Mouse (Mus musculus) stomach, embryonic 14.5 days (tissue): Measurements from ENCODE around the gene Fhad1. TPM values are rescaled to one million over a fixed set of nuclear protein-coding genes. Genes with fewer than 3 reads are reported as not detected.
A peak's percentile ranks its signal among the peaks of the same experiment; 100 is the strongest.

Experiments
- ATAC-seq: fragments of 200-750 bp; cut with Nextera tagmentation; 2 replicates; pipeline ENCODE4 v1.8.0; 2017; ENCODE audit warnings: low read depth, moderate TSS enrichment; ENCODE audit not compliant: insufficient number of reproducible peaks, insufficient read depth, low FRiP score
- H3K27ac ChIP-seq: fragments of 300-500 bp; sonication (generic); 2 replicates; pipeline ENCODE4 v1.5.1; 2014; ENCODE audit warnings: mild to moderate bottlenecking, low read length, moderate library complexity, mixed read lengths
- H3K27me3 ChIP-seq: fragments of 300-500 bp; sonication (generic); 2 replicates; pipeline ENCODE4 v1.6.1; 2014; ENCODE audit warnings: low read length, control low read depth, mixed read lengths; ENCODE audit not compliant: control insufficient read depth, insufficient read depth
- H3K36me3 ChIP-seq: fragments of 300-500 bp; sonication (generic); 2 replicates; pipeline ENCODE4 v1.6.1; 2014; ENCODE audit warnings: mild to moderate bottlenecking, control low read depth, low read length, moderate library complexity, mixed read lengths; ENCODE audit not compliant: control insufficient read depth, insufficient read depth
- H3K4me1 ChIP-seq: fragments of 300-500 bp; sonication (generic); 2 replicates; pipeline ENCODE4 v1.6.1; 2014; ENCODE audit warnings: low read length, control low read depth, mixed read lengths; ENCODE audit not compliant: control insufficient read depth, insufficient read depth
- H3K4me2 ChIP-seq: fragments of 300-500 bp; sonication (generic); replicated peaks from 2 replicates; pipeline ENCODE4 v1.6.1; 2014; ENCODE audit warnings: low read depth, low read length, control low read depth
- H3K4me3 ChIP-seq: fragments of 300-500 bp; sonication (generic); 2 replicates; pipeline ENCODE4 v1.5.1; 2014; ENCODE audit warnings: low read depth, low read length, control low read depth
- H3K9ac ChIP-seq: fragments of 300-500 bp; sonication (generic); replicated peaks from 2 replicates; pipeline ENCODE4 v1.6.1; 2014; ENCODE audit warnings: low read depth, mild to moderate bottlenecking, control low read depth, low read length, moderate library complexity, mixed read lengths
- H3K9me3 ChIP-seq: fragments of 300-500 bp; sonication (generic); 2 replicates; pipeline ENCODE4 v1.6.1; 2016; ENCODE audit warnings: low read depth, low read length, control low read depth; ENCODE audit not compliant: control insufficient read depth
- WGBS: fragments of 180-500 bp; shearing (Covaris S2); extraction: QIAGEN DNeasy Blood & Tissue Kit; methylation state at CpG from one replicate; pipeline ENCODE4 v1.1.7; 2014; 5-methylcytosine and 5-hydroxymethylcytosine counted together
- polyA plus RNA-seq: library from polyadenylated mRNA; unstranded; fragments of >200 nt; fragmentation: Nextera tagmentation; extraction: Ambion mirVana; gene quantifications from 2 replicates; pipeline ENCODE4 v1.2.1, GENCODE M21; 2014

The Fhad1 gene
- polyA plus RNA-seq, 1 experiment from 2014 or later, result 0.78 TPM

DNA sequence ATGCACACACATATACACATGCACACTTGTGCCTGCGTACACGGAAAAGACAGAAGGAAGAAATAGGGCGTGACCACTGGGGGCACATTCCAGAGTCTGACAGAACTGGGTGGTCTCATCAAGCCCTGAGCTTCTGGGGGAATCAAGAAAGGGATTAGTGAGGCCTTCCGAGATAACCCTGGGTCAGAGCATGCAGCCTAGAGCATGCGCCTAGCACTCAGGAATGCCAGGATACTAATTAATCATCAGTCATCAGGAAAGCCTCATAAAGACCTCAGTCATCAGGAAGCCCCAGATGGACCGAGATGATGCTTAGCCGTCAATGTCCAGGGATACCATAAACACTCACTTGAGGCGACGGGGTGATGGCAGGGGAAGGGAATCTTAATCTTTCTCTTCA lies 135.0 kb downstream of the Fhad1 start:
- Histone ChIP-seq H3K36me3 (no peaks in the 10 kb centered on the region), H3K27me3 (no peaks in the 10 kb centered on the region), H3K4me2 (no peak overlapping the region), H3K4me1 (peaks cover 16% of the 10 kb centered on the region), H3K4me3 (no peak overlapping the region), H3K9me3 (no peaks in the 10 kb centered on the region), H3K27ac (no peak overlapping the region), H3K9ac (no peak overlapping the region)
- ATAC-seq, result no peak
- WGBS, result 23% methylated on average over 9 of the region's 9 CpGs

DNA sequence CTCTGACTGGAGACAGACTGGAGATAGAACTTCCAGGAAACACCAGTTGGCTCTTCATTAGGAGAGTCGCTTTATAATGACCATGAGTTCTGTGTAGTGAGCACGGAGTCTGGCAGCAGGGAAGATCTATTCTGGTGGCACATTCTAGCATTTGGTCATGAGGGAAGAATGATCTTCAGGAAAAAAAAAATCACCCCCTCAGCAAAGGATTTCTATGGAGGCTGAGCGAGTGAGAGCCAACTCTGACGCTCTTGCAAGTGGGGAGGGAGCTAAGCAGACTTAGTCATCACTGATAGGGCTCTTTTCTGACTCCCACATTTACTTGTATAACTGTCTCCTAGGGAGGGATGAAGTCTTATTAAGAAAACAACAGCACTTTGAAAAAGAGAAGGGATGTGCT lies 135.8 kb downstream of the Fhad1 start:
- H3K27ac ChIP-seq, result no peak overlapping the region
- H3K9ac ChIP-seq, result no peak overlapping the region
- no peaks in the 10 kb centered on the region for H3K27me3 ChIP-seq
- peaks cover 16% of the 10 kb centered on the region for H3K4me1 ChIP-seq
- ATAC-seq, result no peak
- no peaks in the 10 kb centered on the region for H3K9me3 ChIP-seq
- H3K4me3 ChIP-seq, result no peak overlapping the region
- WGBS, result 60% methylated on average over 4 of the region's 4 CpGs
- H3K4me2 ChIP-seq, result no peak overlapping the region
- no peaks in the 10 kb centered on the region for H3K36me3 ChIP-seq

DNA sequence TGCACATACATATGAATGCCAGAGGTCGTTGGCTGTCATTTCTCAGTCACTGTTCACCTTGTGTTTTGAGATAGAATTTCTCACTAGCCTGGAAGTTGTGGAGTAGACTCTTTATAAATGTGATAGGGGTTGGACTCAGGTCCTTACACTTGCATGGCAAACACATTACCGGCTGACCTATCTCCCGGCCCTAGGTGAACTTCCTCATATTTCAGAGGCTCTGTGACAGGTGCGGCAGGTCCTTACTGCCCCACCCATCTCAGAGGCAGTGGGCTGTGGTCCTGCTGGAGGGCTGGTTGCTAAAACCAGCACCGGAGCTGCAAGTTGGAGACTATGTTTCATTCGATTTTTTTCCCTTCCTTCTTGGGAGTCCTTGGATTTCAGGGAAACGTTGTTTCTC lies 136.3 kb downstream of the Fhad1 start:
- 28% methylated on average over 7 of the region's 7 CpGs for WGBS
- peaks cover 18% of the 10 kb centered on the region for H3K4me1 ChIP-seq
- no peak overlapping the region for H3K27ac ChIP-seq
- H3K4me2 ChIP-seq, result no peak overlapping the region
- no peaks in the 10 kb centered on the region for H3K9me3 ChIP-seq
- no peak for ATAC-seq
- H3K4me3 ChIP-seq, result no peak overlapping the region
- H3K27me3 ChIP-seq, result no peaks in the 10 kb centered on the region
- H3K9ac ChIP-seq, result no peak overlapping the region
- H3K36me3 ChIP-seq, result no peaks in the 10 kb centered on the region

DNA sequence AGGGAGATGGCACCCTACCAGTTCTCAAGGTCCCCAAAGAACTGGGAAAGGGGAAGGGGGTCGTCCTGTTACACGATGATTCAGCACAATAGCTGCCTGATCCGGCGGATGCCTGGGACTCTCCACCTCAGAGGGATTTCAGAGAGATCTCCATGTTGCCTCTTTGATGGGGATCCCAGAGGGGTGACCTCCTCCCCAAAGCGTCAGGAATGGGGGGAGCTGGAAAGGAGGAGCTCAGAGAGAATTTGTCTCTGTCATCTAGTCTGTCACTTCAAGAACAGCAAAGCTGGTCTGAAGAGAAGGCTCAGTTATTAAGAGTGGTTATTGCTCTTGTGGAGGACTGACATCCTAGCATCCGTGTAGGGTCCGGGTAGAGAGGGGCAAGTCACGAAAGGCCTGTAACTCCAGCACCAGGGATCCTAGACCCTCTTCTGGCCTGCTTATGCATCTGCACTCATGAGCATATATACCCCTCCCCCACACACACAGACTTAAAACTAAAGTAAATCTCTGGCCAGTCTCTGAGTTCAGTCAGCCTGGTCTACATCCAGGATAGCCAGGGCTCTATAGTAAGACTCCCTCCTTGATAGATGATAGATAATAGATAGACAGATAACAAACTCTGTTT lies 139.3 kb downstream of the Fhad1 start:
- WGBS, result 20% methylated on average over 8 of the region's 8 CpGs
- H3K4me2 ChIP-seq, result peak overlapping the region; percentile 68
- no peaks in the 10 kb centered on the region for H3K27me3 ChIP-seq
- no peak overlapping the region for H3K9ac ChIP-seq
- H3K4me1 ChIP-seq, result peaks cover 35% of the 10 kb centered on the region
- H3K9me3 ChIP-seq, result no peaks in the 10 kb centered on the region
- no peak overlapping the region; the same call in 1 of the 2 replicates for H3K4me3 ChIP-seq
- peaks cover under 1% of the 10 kb centered on the region; the same call in 1 of the 2 replicates for H3K36me3 ChIP-seq
- no peak for ATAC-seq
- H3K27ac ChIP-seq, result no peak overlapping the region

DNA sequence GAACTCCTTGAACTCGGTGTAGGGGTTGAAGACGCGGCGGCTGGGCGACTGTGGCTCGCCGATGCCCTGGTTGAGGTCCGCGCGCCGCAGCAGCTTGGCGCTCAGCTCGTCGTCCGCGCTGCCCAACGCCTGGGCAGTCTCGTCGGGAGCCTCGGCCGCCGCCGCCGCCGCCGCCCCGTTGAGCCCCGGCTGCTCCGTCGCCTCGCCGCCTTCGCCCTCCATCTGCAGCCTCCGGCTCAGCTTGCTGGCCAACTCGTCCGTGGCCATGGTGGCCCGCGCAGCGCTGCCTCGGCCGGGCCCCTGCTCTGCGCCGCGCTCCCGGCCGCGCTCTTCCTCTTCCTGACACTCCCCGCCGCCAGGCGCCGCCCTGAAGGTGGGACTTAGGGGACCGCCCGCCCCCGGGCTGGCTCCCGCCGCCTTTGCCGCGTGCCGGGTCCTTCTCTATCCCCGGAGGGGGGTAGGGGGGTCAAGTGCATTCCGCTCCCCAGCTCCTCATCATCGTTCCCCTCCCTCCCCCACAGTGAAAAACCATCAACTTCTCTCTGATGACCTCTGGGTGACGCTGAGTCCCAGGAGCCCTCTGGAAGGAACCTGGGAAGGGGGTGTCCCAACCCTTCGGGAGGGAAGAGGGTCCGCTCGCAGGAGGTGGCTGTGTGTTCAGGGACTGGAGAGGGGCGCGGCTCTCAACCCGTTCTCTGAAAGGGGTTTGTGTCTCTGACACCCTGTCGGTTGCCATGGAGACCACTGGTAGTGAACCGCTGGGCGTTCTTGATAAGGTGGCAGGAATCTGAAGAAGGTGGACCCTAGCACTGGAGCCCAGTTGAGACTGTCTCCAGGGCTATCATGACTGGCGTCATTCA lies 140.1 kb downstream of the Fhad1 start, which contains the start of gene Efhd2:
Efhd2 (minus strand) TSS at position 320 of the 860 bp plus-strand sequence.
- Histone ChIP-seq H3K9me3 (no peaks in the 10 kb centered on the region), H3K4me3 (peak within 1 kb of the TSS; percentile 87), H3K27me3 (no peaks in the 10 kb centered on the region), H3K4me1 (peaks cover 39% of the 10 kb centered on the region), H3K36me3 (peaks cover 6% of the 10 kb centered on the region; the same call in 1 of the 2 replicates), H3K27ac (peak within 1 kb of the TSS; percentile 44; the same call in 1 of the 2 replicates), H3K4me2 (peak within 1 kb of the TSS; percentile 68), H3K9ac (peak within 1 kb of the TSS; percentile 68)
- under 1% methylated on average over 59 of the region's 73 CpGs for WGBS
- peak; percentile 86 for ATAC-seq

DNA sequence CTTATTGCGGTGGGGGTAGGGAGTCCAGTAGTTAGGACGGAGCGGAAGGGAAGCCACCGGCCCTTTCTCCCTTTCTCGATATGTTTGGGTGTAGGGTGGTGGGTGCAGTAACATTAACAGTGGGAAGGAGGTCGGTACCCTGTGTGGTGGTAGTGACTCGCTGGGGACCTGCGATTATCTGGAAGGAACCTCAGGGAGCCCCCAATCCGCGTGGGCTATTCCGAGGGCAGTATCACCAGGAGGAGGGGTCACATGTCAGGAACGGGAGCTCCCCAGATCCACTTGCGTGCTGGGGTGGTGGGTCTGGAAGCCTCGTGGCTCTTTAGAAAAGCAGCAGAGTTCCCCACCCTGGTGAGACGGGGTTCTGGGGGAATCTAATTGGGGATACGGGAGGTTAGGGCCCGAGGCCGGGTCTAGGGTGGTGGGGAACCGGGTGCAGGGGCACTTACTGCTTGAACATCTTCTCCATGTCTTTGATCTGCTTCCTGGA lies 140.7 kb downstream of the Fhad1 start:
- Histone ChIP-seq H3K4me1 (peaks cover 43% of the 10 kb centered on the region), H3K9me3 (no peaks in the 10 kb centered on the region), H3K4me2 (peak overlapping the region; percentile 68), H3K27ac (peak overlapping the region; percentile 44; the same call in 1 of the 2 replicates), H3K27me3 (no peaks in the 10 kb centered on the region), H3K36me3 (peaks cover 7% of the 10 kb centered on the region; the same call in 1 of the 2 replicates), H3K9ac (peak overlapping the region; percentile 68), H3K4me3 (peak overlapping the region; percentile 87)
- WGBS, result 2% methylated on average over 19 of the region's 19 CpGs
- ATAC-seq, result no peak

DNA sequence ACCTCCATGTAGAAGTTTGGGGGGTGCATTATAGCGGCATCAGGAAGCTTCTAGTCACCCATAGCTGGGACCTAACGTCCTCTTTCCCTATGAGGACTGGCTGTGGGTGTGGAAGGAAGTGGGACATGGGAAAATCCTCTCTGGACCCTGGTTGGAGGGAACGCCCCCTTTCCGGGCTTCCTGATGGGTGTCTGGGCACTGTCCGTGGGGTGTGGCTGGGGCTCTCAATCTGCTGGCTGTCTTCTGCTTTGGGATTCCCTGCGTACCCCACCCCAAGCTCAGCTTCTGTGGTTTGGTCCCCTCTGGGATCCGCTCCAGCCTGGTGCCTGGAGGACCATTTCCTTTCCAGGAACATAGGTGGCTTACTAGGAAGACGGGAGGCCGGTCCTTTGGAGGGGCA lies 141.9 kb downstream of the Fhad1 start:
- ATAC-seq, result no peak
- WGBS, result 72% methylated on average over 9 of the region's 9 CpGs
- Histone ChIP-seq H3K27ac (0 out of 2 replicates have a peak overlapping the region, but pooled peaks have one; percentile 21), H3K27me3 (no peaks in the 10 kb centered on the region), H3K4me2 (peak overlapping the region; percentile 68), H3K36me3 (peaks cover 9% of the 10 kb centered on the region; the same call in 1 of the 2 replicates), H3K4me3 (peak overlapping the region; percentile 87; the same call in 1 of the 2 replicates), H3K4me1 (peaks cover 46% of the 10 kb centered on the region), H3K9me3 (no peaks in the 10 kb centered on the region), H3K9ac (no peak overlapping the region)

DNA sequence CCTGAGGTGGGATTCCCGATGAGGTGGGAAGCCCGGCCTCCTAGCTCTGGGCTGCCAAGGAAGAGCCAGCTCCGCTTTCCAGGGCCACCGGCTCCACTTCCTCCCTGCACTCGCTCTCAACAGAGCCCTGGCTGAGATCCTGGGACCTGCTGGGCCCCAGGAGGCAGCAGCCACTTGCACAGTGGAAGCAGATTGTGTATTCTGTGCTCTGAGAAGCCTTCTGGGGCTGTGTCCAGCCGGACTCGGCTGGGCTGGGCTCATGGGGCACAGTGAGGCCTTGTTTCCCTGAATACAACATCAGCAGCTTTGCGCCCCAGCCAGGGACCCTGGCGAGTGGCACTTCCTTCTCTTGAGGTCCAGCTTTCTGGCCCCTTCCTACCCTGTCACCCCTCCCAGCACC lies 143.0 kb downstream of the Fhad1 start:
- WGBS, result 59% methylated on average over 9 of the region's 9 CpGs
- peak overlapping the region; percentile 59; the same call in 1 of the 2 replicates for H3K27ac ChIP-seq
- ATAC-seq, result no peak

More for the DNA sequence above, 143.0 kb downstream of the Fhad1 start:
- peak overlapping the region; percentile 68 for H3K4me2 ChIP-seq
- H3K9me3 ChIP-seq, result no peaks in the 10 kb centered on the region
- no peak overlapping the region; the same call in 1 of the 2 replicates for H3K9ac ChIP-seq
- peak overlapping the region; percentile 1; the same call in 1 of the 2 replicates for H3K4me3 ChIP-seq
- no peaks in the 10 kb centered on the region for H3K27me3 ChIP-seq
- H3K4me1 ChIP-seq, result peaks cover 56% of the 10 kb centered on the region
- peaks cover 9% of the 10 kb centered on the region; the same call in 1 of the 2 replicates for H3K36me3 ChIP-seq
